Mouse (Mus musculus): Measurements from ENCODE around the gene Tln2.

Gene Tln2

GRCm38 (mm10) chr9:67559603-67560002 is at the start of gene Tln2:
TSS of gene Tln2 (minus strand) at chr9:67559703.
- DNase-seq (ENCODE audit: low spot score in 2 of 2): no peak

GRCm38 (mm10) chr9:67609226-67609625 is 49.7 kb upstream of the Tln2 start:
- DNase-seq (ENCODE audit: low spot score in 2 of 2): no peak

GRCm38 (mm10) chr9:67607786-67608366 is 48.4 kb upstream of the Tln2 start:
- DNase-seq (ENCODE audit: low spot score in 2 of 2): no peak

- DNase-seq (ENCODE audit: low spot score in 2 of 2): no peak
Observed at GRCm38 (mm10) chr9:67607268-67607667, 47.8 kb upstream of the Tln2 start.

- no peak for DNase-seq (ENCODE audit: low spot score in 2 of 2)
Observed at GRCm38 (mm10) chr9:67605867-67606435, 46.4 kb upstream of the Tln2 start.

- no peak for DNase-seq (ENCODE audit: low spot score in 2 of 2)
Observed at GRCm38 (mm10) chr9:67604940-67605339, 45.4 kb upstream of the Tln2 start.

- no peak for DNase-seq (ENCODE audit: low spot score in 2 of 2)
Observed at GRCm38 (mm10) chr9:67602347-67602746, 42.8 kb upstream of the Tln2 start.

- DNase-seq (ENCODE audit: low spot score in 2 of 2): no peak
Observed at GRCm38 (mm10) chr9:67595221-67595620, 35.7 kb upstream of the Tln2 start.

GRCm38 (mm10) chr9:67593469-67594141 is 34.1 kb upstream of the Tln2 start:
- no peak for DNase-seq (ENCODE audit: low spot score in 2 of 2)

GRCm38 (mm10) chr9:67592726-67593125 is 33.2 kb upstream of the Tln2 start:
- no peak for DNase-seq (ENCODE audit: low spot score in 2 of 2)

GRCm38 (mm10) chr9:67587111-67587510 is 27.6 kb upstream of the Tln2 start:
- DNase-seq (ENCODE audit: low spot score in 2 of 2): no peak

GRCm38 (mm10) chr9:67586489-67586888 is 27.0 kb upstream of the Tln2 start:
- no peak for DNase-seq (ENCODE audit: low spot score in 2 of 2)

GRCm38 (mm10) chr9:67584871-67585270 is 25.4 kb upstream of the Tln2 start:
- DNase-seq (ENCODE audit: low spot score in 2 of 2): peak in 1 of 2 experiments; percentile 52

- DNase-seq (ENCODE audit: low spot score in 2 of 2): no peak
Observed at GRCm38 (mm10) chr9:67581581-67582280, 22.2 kb upstream of the Tln2 start.

GRCm38 (mm10) chr9:67579541-67579940 is 20.0 kb upstream of the Tln2 start:
- no peak for DNase-seq (ENCODE audit: low spot score in 2 of 2)

GRCm38 (mm10) chr9:67574721-67575248 is 15.3 kb upstream of the Tln2 start:
- no peak for DNase-seq (ENCODE audit: low spot score in 2 of 2)

- no peak for DNase-seq (ENCODE audit: low spot score in 2 of 2)
Observed at GRCm38 (mm10) chr9:67573683-67573979, 14.1 kb upstream of the Tln2 start.

- no peak for DNase-seq (ENCODE audit: low spot score in 2 of 2)
Observed at GRCm38 (mm10) chr9:67572790-67573682, 13.5 kb upstream of the Tln2 start.

GRCm38 (mm10) chr9:67565801-67566258 is 6.3 kb upstream of the Tln2 start:
- peak in 1 of 2 experiments; percentile 25 for DNase-seq (ENCODE audit: low spot score in 2 of 2)

- peak in 1 of 2 experiments; percentile 40 for DNase-seq (ENCODE audit: low spot score in 2 of 2)
Observed at GRCm38 (mm10) chr9:67549811-67550501, 9.5 kb downstream of the Tln2 start.

- DNase-seq (ENCODE audit: low spot score in 2 of 2): peak in 1 of 2 experiments; percentile 44
Observed at GRCm38 (mm10) chr9:67549332-67549731, 10.2 kb downstream of the Tln2 start.
